Mouse (Mus musculus) macrophage (primary cell): ENCODE results near the gene Aldoart2. TPM values are rescaled to one million over a fixed set of nuclear protein-coding genes. Genes with fewer than 3 reads are reported as not detected.
"Not testable (repeated sequence)": the region's sequence is repeated elsewhere in the genome, so short reads cannot be mapped to it uniquely, and the experiment has no call there.

ENCODE experiments used
- H3K27ac ChIP-seq: fragments of 350-480 bp; formaldehyde crosslinking; 2 replicates; pipeline ENCODE4 v1.9.0; 2021
- H3K36me3 ChIP-seq: fragments of 350-480 bp; formaldehyde crosslinking; 2 replicates; pipeline ENCODE4 v1.9.0; 2021; ENCODE audit errors: inconsistent target
- H3K4me3 ChIP-seq: fragments of 350-480 bp; formaldehyde crosslinking; 2 replicates; pipeline ENCODE4 v1.9.0; 2021; ENCODE audit errors: inconsistent target
- H3K79me2 ChIP-seq: fragments of 350-480 bp; formaldehyde crosslinking; 2 replicates; pipeline ENCODE4 v1.9.0; 2021; ENCODE audit errors: inconsistent target
- WGBS: methylation state at CpG from one replicate; pipeline ENCODE4 v1.1.7; 2026; ENCODE audit warnings: inconsistent platforms; ENCODE audit not compliant: missing documents; 5-methylcytosine and 5-hydroxymethylcytosine counted together
- polyA plus RNA-seq: library from polyadenylated mRNA; stranded (reverse); fragments of 250-400 nt; gene quantifications from 3 replicates; pipeline ENCODE4 v1.2.4, GENCODE M21; 2018; ENCODE audit warnings: inconsistent platforms

Aldoart2 gene
- polyA plus RNA-seq, 1 experiment from 2014 or later = not detected

GRCm38 (mm10) chr12:55565867-55566266 lies 828 bp downstream of the Aldoart2 start:
- Histone ChIP-seq H3K4me3 (no peak overlapping the region), H3K27ac (no peak overlapping the region), H3K79me2 (no peaks in the 10 kb centered on the region), H3K36me3 (no peaks in the 10 kb centered on the region)
- WGBS = 85% methylated on average over 9 of the region's 9 CpGs

DNA sequence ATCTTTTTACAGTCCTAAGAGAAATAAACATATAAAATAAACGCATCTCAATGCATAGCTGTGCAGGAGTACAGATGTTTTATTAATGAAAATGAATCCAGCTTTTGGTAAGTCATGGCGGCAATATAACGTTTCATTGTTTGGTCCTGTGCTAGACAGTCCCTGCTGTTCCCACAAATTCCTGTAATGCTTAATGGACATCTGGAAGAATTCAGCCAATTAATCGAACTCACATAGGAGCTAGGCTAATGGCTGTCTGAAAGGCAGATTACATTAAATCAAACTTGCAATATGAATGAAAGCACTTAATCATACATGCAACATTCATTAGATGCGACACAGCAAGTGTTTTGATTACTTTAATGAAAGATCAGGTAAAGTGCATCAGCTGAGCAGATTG lies 1.8 kb downstream of the Aldoart2 start:
- WGBS = 87% methylated on average over 5 of the region's 5 CpGs
- Histone ChIP-seq H3K4me3 (no peak overlapping the region), H3K36me3 (no peaks in the 10 kb centered on the region), H3K79me2 (no peaks in the 10 kb centered on the region), H3K27ac (no peak overlapping the region)

DNA sequence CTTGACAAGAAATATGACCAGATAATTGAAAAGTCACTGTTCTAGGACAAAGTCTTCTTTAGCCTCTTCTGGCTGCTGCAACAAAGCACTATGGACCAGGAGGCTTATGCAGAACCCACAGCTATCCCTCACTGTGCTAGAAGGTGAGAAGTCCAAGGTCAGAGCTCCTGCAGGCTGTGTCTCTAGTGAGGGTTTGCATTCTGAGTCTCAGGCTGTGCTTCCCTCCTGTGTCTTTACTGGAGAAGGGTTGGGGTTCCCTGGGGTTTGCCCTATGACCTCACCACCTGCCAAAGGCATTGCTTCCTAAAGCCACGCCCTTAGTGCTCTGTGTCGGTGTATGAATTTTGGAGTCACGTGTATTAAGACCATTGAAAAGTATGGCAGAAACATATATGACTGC lies 3.4 kb downstream of the Aldoart2 start:
- no peak overlapping the region for H3K4me3 ChIP-seq
- no peak overlapping the region for H3K27ac ChIP-seq
- no peaks in the 10 kb centered on the region for H3K36me3 ChIP-seq
- WGBS = 90% methylated on average over 3 of the region's 3 CpGs
- no peaks in the 10 kb centered on the region for H3K79me2 ChIP-seq

DNA sequence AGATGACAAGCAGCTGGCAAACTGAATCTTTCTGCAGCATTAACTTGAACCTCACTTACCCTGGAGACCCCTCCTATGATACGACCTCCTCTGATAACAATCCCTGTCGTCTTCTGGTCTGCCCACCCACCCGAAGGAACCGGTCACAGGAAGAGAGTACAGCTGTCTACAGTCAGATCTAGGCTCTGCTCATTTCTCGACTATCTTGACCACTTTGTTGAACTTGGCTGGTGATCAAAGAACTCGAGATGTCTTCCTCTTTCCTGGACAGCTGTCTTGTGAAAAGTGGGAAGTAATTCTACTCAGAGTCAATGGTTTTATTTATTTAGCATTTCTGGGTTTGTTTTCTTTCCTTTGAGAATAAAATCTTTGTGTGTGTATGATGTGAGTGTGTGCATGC lies 4.6 kb downstream of the Aldoart2 start:
- Histone ChIP-seq H3K27ac (no peak overlapping the region), H3K79me2 (no peaks in the 10 kb centered on the region), H3K36me3 (no peaks in the 10 kb centered on the region), H3K4me3 (no peak overlapping the region)
- WGBS = 7% methylated on average over 6 of the region's 6 CpGs

DNA sequence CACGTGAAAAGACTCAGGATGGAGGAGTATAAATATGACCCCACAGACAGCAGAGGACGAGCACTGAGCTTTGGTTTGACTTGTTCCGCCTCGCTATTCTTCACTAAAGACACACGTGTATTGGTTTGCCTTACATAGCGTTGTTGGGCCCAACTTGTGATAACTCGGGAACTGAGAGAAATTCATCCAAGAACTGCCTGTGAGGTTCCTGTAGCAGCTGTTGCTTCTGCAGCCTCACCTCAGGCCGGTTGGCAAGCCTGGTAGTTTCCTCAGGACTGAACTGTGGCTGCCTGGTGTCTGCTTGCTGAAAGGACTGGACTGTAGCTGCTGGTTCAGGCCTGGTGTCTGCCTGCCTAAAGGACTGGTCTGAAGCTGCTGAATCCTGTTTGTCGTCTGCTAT lies 5.6 kb downstream of the Aldoart2 start:
- no peak overlapping the region for H3K4me3 ChIP-seq
- no peaks in the 10 kb centered on the region for H3K36me3 ChIP-seq
- WGBS = 97% methylated on average over 9 of the region's 9 CpGs
- no peak overlapping the region for H3K27ac ChIP-seq
- H3K79me2 ChIP-seq = no peaks in the 10 kb centered on the region

GRCm38 (mm10) chr12:55571181-55571580 lies 6.1 kb downstream of the Aldoart2 start:
- no peak overlapping the region for H3K4me3 ChIP-seq
- no peaks in the 10 kb centered on the region for H3K36me3 ChIP-seq
- no peaks in the 10 kb centered on the region for H3K79me2 ChIP-seq
- 93% methylated on average over 10 of the region's 11 CpGs for WGBS
- H3K27ac ChIP-seq = no peak overlapping the region

DNA sequence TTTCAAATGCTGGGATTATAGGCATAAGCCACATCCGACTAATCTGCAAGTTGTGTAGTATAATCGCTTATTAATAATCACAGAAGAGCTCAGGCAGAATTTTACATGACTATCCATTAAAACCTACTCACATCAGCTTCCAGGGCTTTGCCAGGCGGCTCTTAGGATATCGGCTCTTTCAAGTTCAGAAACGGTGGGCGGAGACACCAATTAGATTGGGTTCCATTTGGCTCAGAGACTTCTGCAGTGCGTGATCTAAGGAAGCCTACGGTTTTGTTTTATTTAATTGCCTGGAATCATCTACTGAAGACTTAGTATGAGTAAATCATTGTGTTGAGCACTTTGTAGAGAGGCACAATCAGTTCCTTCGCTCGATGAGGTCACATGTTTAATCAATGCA lies 6.6 kb downstream of the Aldoart2 start:
- no peak overlapping the region for H3K4me3 ChIP-seq
- H3K27ac ChIP-seq = no peak overlapping the region
- 86% methylated on average over 10 of the region's 10 CpGs for WGBS
- H3K79me2 ChIP-seq = no peaks in the 10 kb centered on the region
- H3K36me3 ChIP-seq = no peaks in the 10 kb centered on the region

- H3K4me3 ChIP-seq = no peak overlapping the region
- no peak overlapping the region for H3K27ac ChIP-seq
- no peaks in the 10 kb centered on the region for H3K79me2 ChIP-seq
- H3K36me3 ChIP-seq = no peaks in the 10 kb centered on the region
These were observed 8.1 kb downstream of the Aldoart2 start for GRCm38 (mm10) chr12:55573089-55573488.

- H3K36me3 ChIP-seq = no peaks in the 10 kb centered on the region
- WGBS = 27% methylated on average over 6 of the region's 6 CpGs
- no peaks in the 10 kb centered on the region for H3K79me2 ChIP-seq
- H3K27ac ChIP-seq = no peak overlapping the region
- H3K4me3 ChIP-seq = no peak overlapping the region
These were observed 8.8 kb downstream of the Aldoart2 start for GRCm38 (mm10) chr12:55573794-55574193.

DNA sequence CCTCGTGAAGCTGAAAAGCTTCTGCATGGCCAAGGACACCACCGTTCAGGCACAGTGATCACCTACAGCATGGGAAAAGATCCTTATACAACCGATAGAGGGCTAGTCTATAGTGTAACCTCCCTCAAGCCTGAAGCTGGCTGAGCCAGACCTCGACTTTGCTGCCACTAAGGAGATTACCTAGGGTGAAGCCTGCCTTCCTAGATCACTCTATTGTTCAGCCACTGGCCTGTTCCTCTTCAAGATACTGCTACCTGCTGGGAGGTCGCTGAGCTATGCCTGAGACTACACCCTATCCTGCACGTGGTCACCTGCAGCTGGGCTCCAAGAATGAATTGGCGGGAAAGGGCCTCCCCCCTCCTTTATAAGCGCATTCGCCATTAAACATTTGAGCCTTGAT lies 21.9 kb downstream of the Aldoart2 start:
- H3K36me3 ChIP-seq, H3K79me2 ChIP-seq, H3K4me3 ChIP-seq, H3K27ac ChIP-seq: not testable (repeated sequence)
- 63% methylated on average over 9 of the region's 9 CpGs for WGBS

- Histone ChIP-seq H3K36me3 (no peaks in the 10 kb centered on the region), H3K27ac (no peak overlapping the region), H3K79me2 (no peaks in the 10 kb centered on the region), H3K4me3 (no peak overlapping the region)
- WGBS = 14% methylated on average over 7 of the region's 7 CpGs
These were observed 33.5 kb downstream of the Aldoart2 start for GRCm38 (mm10) chr12:55598537-55598886.

DNA sequence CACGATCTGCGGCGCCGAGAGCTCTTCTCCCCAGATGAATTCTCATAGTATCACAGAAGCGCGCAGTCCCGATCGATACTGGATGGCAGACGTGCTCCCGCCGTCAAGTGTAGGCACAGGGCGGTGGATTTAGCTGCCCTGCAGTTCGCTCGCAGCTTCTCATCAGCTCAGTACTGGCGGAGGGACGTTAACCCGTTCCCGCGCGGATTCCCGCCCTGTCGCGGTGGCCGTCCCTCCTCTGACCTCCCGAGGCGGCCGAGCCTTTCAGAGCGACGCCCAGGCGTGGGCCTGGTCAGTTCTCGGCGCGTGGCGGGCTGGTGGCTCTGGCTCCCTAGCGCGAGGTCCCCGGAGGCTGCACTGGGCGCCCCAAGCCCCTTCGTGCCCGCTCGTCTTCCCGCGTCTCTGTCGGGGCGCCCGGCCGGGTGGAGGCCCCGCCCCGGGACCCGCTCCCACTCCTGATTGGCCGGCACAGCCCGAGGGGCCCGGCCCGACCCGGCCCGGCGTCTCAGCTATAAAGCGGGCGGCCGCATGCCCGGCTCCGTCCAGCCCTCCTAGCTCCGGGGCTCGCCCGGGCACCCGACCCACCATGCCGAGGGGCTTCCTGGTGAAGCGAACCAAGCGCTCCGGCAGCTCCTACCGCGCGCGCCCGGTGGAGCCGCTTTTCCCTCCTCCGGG lies 34.0 kb downstream of the Aldoart2 start, which contains the start of gene Insm2:
Insm2 (plus strand) TSS at position 541 of the 675 bp plus-strand sequence.
- 4% methylated on average over 67 of the region's 77 CpGs for WGBS
- no peaks in the 10 kb centered on the region for H3K79me2 ChIP-seq
- no peak within 1 kb of the TSS for H3K4me3 ChIP-seq
- H3K27ac ChIP-seq = no peak within 1 kb of the TSS
- H3K36me3 ChIP-seq = no peaks in the 10 kb centered on the region

DNA sequence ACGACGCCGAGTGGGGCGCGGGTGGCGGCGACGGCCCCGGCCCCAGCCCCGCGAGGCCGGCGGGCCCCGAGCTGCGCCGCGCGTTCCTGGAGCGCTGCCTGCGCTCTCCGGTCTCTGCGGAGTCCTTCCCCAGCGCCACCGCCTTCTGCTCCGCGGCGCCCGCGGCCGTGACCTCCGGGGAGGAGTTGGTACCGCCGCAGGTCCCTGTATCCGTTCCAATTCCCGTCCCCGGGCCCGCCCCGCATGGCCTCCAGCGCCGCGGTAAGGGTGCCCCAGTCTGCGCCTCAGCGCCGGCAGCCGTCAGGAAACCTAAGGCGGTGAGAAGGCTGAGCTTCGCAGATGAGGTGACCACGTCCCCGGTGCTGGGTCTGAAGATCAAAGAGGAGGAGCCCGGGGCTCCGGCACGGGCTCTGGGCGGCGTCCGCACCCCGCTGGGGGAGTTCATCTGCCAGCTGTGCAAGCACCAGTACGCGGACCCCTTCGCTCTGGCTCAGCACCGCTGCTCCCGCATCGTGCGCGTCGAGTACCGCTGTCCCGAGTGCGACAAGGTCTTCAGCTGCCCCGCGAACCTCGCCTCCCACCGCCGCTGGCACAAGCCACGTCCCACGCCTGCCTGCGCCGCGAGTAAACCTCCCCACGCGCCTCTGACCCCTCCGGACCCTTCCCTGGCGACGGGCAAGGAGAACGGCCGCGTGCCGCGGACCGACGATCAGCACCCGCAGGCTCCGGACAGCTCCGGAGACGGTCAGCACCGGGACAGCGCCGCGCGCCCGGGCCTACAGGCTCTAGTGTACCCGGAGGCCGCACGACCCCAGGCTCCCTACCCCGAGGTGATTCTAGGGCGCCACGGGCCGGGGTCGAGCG lies 34.8 kb downstream of the Aldoart2 start:
- Histone ChIP-seq H3K4me3 (no peak overlapping the region), H3K79me2 (no peaks in the 10 kb centered on the region), H3K36me3 (no peaks in the 10 kb centered on the region), H3K27ac (no peak overlapping the region)
- 4% methylated on average over 81 of the region's 109 CpGs for WGBS

DNA sequence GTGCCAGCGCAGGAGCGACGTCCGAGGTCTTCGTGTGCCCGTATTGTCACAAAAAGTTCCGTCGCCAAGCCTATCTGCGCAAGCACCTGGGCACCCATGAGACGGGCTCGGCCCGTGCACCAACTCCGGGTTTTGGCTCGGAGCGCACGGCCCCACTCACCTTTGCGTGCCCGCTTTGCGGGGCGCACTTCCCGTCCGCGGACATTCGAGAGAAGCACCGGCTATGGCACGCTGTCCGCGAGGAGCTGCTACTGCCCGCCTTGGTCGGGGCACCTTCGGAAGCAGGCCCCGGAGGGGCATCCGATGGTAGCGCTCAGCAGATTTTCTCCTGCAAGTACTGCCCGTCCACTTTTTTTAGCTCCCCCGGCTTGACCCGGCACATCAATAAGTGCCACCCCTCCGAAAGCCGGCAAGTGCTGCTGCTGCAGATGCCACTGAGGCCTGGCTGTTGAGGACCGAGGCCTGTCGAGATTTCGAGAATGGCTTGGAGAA lies 35.5 kb downstream of the Aldoart2 start:
- WGBS = 19% methylated on average over 42 of the region's 42 CpGs
- no peak overlapping the region for H3K4me3 ChIP-seq
- no peaks in the 10 kb centered on the region for H3K79me2 ChIP-seq
- H3K27ac ChIP-seq = no peak overlapping the region
- no peaks in the 10 kb centered on the region for H3K36me3 ChIP-seq

DNA sequence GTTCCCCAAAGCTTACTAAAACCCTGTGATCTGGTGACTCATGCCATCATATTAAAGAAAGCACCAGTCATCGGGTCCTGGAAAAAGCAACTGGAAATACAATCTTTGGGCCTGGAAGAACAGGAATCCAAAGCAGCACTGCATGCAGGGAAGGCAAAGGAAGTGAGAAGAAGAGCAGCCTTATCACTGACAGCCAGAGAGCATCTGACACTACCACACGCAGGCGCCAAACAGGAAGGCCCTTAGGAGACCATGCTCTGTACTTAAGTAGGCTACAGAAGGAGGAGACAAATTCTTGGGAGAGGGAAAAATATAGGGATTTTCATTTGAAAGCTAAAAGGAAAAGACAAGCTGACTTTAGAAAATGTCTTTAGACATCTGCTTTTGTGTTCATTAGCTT lies 39.4 kb downstream of the Aldoart2 start:
- WGBS = 89% methylated on average over 3 of the region's 3 CpGs
- H3K79me2 ChIP-seq = no peaks in the 10 kb centered on the region
- H3K4me3 ChIP-seq = no peak overlapping the region
- H3K27ac ChIP-seq = no peak overlapping the region
- H3K36me3 ChIP-seq = no peaks in the 10 kb centered on the region
